Mouse (Mus musculus) limb, embryonic 11.5 days (tissue): ENCODE measurements at regions not wholly inside any gene's neighbourhood (a gene's known extent, or its start where the extent isn't known, plus 50 kb on each side); places are given as distances from the start of the nearest gene placed in this dataset.

Experiments
- ATAC-seq: fragments of 200-750 bp; cut with Nextera tagmentation; 2 replicates; pipeline ENCODE4 v1.8.0; 2017; ENCODE audit warnings: low read depth; ENCODE audit not compliant: insufficient number of reproducible peaks, low FRiP score, low TSS enrichment
- DNase-seq: peaks from one replicate; pipeline ENCODE4 v3.0.0-alpha.2; 2015; ENCODE audit warnings: low spot score
- H3K27ac ChIP-seq: fragments of 300-500 bp; sonication (generic); replicated peaks from 2 replicates; pipeline ENCODE4 v1.5.1; 2014; ENCODE audit warnings: low read depth, mild to moderate bottlenecking, low read length
- H3K27me3 ChIP-seq: fragments of 300-500 bp; sonication (generic); 2 replicates; pipeline ENCODE4 v1.6.1; 2014; ENCODE audit warnings: mild to moderate bottlenecking, low read length, mixed read lengths; ENCODE audit not compliant: control insufficient read depth, insufficient read depth
- H3K36me3 ChIP-seq: fragments of 300-500 bp; sonication (generic); 2 replicates; pipeline ENCODE4 v1.6.1; 2014; ENCODE audit warnings: mild to moderate bottlenecking, low read length, moderate library complexity, mixed read lengths; ENCODE audit not compliant: control insufficient read depth, insufficient read depth
- H3K4me1 ChIP-seq: fragments of 300-500 bp; sonication (generic); 2 replicates; pipeline ENCODE4 v1.6.1; 2014; ENCODE audit warnings: low read length, mixed read lengths; ENCODE audit not compliant: control insufficient read depth, insufficient read depth
- H3K4me2 ChIP-seq: fragments of 300-500 bp; sonication (generic); 2 replicates; pipeline ENCODE4 v1.6.1; 2014; ENCODE audit warnings: low read depth, mild to moderate bottlenecking, moderate library complexity; ENCODE audit not compliant: severe bottlenecking
- H3K4me3 ChIP-seq: fragments of 300-500 bp; sonication (generic); 2 replicates; pipeline ENCODE4 v1.5.1; 2014; ENCODE audit warnings: low read depth, low read length
- H3K9ac ChIP-seq: fragments of 300-500 bp; sonication (generic); 2 replicates; pipeline ENCODE4 v1.6.1; 2014; ENCODE audit warnings: mild to moderate bottlenecking, low read length
- H3K9me3 ChIP-seq: fragments of 300-500 bp; sonication (generic); 2 replicates; pipeline ENCODE4 v1.6.1; 2016; ENCODE audit warnings: low read length; ENCODE audit not compliant: control insufficient read depth
- WGBS: fragments of 180-500 bp; shearing (Covaris S2); extraction: QIAGEN DNeasy Blood & Tissue Kit; methylation state at CpG from one replicate; pipeline ENCODE4 v1.1.7; 2014; 5-methylcytosine and 5-hydroxymethylcytosine counted together

DNA sequence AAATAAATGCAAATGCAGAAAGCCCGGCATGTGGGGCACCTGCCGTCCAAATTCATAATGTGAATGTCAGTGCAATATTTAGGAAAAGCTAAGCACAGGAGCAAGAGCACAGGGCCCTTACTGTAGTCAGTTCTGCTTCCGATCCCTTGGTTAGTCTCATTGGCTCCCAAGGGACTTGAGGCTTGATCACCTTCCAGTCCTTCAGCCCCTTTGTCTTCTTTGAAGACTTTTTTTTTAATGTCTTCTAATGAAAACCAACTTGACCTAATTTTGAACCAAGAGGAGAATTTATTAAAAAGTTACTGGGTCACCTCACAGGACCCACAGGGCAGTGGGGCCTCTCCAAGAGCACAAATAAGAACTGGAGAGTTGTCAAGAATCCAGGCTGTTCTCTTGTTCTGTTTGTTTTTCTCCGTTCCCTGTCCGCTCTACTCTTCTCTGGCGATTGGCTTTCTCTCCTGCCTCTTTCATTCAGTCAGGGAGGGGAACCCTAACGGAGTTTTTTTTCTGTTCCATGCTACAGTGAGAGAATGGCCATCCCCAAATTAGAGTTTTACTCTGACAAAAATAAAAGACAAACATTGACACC is 134.2 kb upstream of the 1700016C15Rik start:
- Histone ChIP-seq H3K27ac (no peak overlapping the region), H3K36me3 (no peaks in the 10 kb centered on the region), H3K9ac (no peak overlapping the region), H3K9me3 (no peaks in the 10 kb centered on the region), H3K27me3 (no peaks in the 10 kb centered on the region), H3K4me2 (no peak overlapping the region), H3K4me1 (no peaks in the 10 kb centered on the region), H3K4me3 (no peak overlapping the region)
- 90% methylated on average over 7 of the region's 7 CpGs for WGBS
- no peak for ATAC-seq
- DNase-seq = no peak

DNA sequence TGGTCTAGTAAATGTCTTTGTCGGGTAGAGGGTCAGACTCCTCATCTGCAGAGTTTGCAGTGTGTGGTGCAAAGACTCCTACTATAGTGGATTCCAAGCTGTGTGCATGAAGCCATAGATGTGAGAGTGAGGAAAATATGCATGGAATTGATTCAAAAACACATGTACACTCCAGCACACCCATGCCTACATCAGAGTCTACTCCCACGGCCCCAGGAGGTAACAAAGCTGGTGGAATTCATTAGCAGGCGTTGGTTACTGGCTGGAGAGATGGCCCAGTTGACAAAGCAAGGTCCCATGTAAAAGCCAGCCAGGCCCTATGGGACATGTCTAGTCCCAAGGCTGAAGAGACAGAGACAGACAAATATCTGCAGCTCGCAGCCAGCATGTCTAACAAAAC is 132.6 kb upstream of the 1700016C15Rik start:
- H3K36me3 ChIP-seq = no peaks in the 10 kb centered on the region
- H3K4me3 ChIP-seq = no peak overlapping the region
- H3K4me1 ChIP-seq = no peaks in the 10 kb centered on the region
- ATAC-seq (no peak), DNase-seq (no peak)
- no peak overlapping the region for H3K27ac ChIP-seq
- no peaks in the 10 kb centered on the region for H3K9me3 ChIP-seq
- no peak overlapping the region for H3K4me2 ChIP-seq
- WGBS = 83% methylated on average over 4 of the region's 4 CpGs
- H3K27me3 ChIP-seq = no peaks in the 10 kb centered on the region
- no peak overlapping the region for H3K9ac ChIP-seq

DNA sequence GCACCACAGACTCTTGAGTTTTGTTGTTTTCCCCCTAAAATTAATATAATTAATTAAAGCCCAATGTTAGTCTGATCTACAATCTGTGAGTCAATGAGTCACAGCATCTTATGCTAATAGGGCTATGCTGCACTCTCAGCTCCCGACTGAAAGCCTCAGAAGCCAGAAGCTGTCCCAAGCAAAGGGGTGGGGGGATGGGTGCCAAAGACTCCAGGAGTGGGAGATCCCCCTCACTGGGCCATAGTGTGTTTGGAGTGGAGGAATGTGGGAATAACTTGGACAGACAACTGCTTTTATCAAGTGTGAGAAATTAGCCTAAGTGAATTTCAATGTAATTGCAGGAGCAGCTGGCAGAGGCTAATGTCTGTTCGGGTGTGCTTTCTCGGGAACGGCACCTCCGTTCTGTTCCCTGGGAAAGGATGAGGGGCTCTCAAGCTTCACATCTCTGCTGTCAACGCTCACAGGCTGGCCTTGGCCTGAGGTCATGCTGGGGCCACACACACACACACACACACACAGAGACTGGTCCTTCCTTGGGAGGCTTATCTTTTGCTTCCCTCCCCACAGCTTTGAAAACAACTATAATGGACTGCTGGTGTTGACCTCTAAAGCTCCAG is 124.2 kb upstream of the 1700016C15Rik start:
- no peak overlapping the region for H3K4me2 ChIP-seq
- no peak overlapping the region for H3K9ac ChIP-seq
- ATAC-seq (no peak), DNase-seq (no peak)
- H3K4me1 ChIP-seq = no peaks in the 10 kb centered on the region
- no peaks in the 10 kb centered on the region for H3K9me3 ChIP-seq
- H3K27ac ChIP-seq = no peak overlapping the region
- H3K27me3 ChIP-seq = no peaks in the 10 kb centered on the region
- H3K4me3 ChIP-seq = no peak overlapping the region
- H3K36me3 ChIP-seq = no peaks in the 10 kb centered on the region
- 32% methylated on average over 6 of the region's 6 CpGs for WGBS

DNA sequence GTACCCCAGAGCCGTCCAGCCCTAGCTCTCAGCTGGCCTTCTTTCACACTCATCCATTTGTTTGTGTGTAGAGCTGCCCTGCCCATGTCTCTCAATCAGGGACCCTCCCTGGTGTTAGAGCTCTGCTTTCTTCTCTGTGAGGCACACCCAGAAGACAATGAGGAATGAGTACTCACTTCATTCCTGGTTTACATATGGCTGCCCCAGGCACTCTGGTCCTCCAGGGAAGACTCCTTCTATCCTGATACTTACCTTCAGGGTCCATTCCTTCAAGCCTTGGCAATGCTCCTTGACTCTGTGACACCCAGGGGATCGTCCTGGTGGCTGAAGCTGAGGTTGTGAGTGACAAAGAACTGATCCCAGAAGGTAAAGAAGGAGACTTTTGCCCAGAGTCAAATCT is 122.0 kb upstream of the 1700016C15Rik start:
- Histone ChIP-seq H3K27ac (no peak overlapping the region), H3K36me3 (no peaks in the 10 kb centered on the region), H3K4me3 (no peak overlapping the region), H3K4me1 (no peaks in the 10 kb centered on the region), H3K9ac (no peak overlapping the region), H3K9me3 (no peaks in the 10 kb centered on the region), H3K4me2 (no peak overlapping the region), H3K27me3 (no peaks in the 10 kb centered on the region)
- DNase-seq (no peak), ATAC-seq (no peak)
- 67% methylated on average over 2 of the region's 2 CpGs for WGBS

DNA sequence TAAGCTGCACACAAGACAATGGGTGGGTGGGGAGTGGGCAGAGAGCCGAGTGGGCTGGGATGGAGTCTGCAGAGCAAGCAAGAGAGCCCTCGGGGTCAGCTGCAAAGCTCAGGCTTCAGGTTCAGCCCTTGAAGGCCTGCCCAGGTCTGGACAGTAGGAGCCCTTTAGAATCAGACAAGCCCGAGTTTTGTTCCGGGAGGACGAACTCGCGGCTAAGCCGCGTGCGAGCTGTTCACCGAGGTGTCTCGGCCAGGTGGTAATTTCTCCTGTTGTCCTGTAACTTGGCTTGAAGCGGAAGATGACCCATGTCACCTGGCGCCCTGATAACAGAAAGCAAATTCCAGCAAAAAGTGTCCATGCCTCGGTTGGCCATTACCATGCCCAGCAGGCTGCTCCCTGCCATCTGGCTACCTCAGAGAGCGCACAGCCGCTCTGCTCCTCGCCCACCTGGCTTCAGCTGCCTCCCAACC is 121.0 kb upstream of the 1700016C15Rik start:
- Histone ChIP-seq H3K27me3 (no peaks in the 10 kb centered on the region), H3K9ac (no peak overlapping the region), H3K4me1 (no peaks in the 10 kb centered on the region), H3K27ac (no peak overlapping the region), H3K9me3 (no peaks in the 10 kb centered on the region), H3K4me3 (no peak overlapping the region), H3K4me2 (no peak overlapping the region), H3K36me3 (no peaks in the 10 kb centered on the region)
- 91% methylated on average over 18 of the region's 18 CpGs for WGBS
- DNase-seq = no peak
- ATAC-seq = no peak

DNA sequence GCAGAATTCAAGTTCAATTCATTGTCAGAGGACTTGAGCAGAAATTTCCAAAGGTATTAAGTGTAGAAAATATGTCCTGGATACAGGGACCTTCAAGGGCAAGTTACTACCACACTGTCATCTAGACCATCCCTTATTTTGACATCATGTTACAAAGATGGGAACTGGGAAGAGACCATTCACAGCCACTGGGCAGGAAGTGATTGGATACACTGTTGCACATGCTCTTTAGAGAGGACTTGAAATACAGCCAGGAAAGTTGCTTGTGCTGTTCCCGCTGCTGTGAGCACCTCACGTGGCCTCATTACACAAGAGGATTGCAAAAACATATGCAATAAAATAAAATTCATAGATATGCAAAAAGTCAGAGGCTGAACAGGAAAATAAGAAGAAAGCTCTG is 120.4 kb upstream of the 1700016C15Rik start:
- Histone ChIP-seq H3K9ac (no peak overlapping the region), H3K27ac (no peak overlapping the region), H3K9me3 (no peaks in the 10 kb centered on the region), H3K4me2 (no peak overlapping the region), H3K36me3 (no peaks in the 10 kb centered on the region), H3K27me3 (no peaks in the 10 kb centered on the region), H3K4me3 (no peak overlapping the region), H3K4me1 (no peaks in the 10 kb centered on the region)
- 90% methylated on average over 2 of the region's 2 CpGs for WGBS
- ATAC-seq (no peak), DNase-seq (no peak)

DNA sequence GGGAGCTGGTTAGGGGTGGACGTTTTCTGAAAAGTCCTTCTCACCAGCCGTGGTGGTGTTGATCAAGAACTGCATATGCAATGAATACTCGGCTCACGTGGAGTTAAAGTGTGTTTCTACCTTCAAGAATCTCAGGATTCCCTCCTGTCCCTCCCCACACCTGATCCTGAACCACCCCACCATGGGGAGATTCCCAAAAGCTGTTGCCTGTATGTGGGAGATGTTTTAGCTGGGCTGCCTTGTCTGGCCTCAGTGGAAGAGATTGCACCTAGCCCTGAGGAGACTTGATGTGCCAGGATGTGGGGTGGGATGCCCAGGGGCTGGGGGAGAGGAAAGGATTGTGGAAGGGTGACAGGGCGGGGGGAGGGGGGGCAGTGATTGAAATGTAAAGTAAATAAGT is 119.9 kb upstream of the 1700016C15Rik start:
- Histone ChIP-seq H3K36me3 (no peaks in the 10 kb centered on the region), H3K4me3 (no peak overlapping the region), H3K27ac (no peak overlapping the region), H3K9ac (no peak overlapping the region), H3K27me3 (no peaks in the 10 kb centered on the region), H3K4me2 (no peak overlapping the region), H3K9me3 (no peaks in the 10 kb centered on the region), H3K4me1 (no peaks in the 10 kb centered on the region)
- ATAC-seq (no peak), DNase-seq (no peak)
- 77% methylated on average over 5 of the region's 5 CpGs for WGBS

DNA sequence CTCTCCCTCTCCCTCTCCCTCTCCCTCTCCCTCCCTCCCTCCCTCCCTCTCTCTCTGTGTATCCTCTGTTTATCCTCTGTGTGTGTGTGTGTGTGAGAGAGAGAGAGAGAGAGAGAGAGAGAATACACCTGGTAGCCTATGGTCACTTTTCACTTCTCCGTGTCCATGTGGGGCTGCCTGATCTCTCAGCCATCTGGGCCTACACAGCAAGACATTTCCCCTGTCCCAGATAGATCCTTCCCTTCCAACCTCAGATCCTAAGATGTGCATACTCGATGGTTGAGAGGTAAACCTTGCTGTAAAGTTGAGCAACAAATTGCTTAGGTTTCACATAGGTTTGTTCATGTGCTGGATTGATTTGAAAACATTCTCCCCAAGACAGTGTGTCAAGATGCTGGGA is 119.5 kb upstream of the 1700016C15Rik start:
- no peaks in the 10 kb centered on the region for H3K4me1 ChIP-seq
- H3K27me3 ChIP-seq = no peaks in the 10 kb centered on the region
- no peak for ATAC-seq
- H3K4me3 ChIP-seq = no peak overlapping the region
- H3K27ac ChIP-seq = no peak overlapping the region
- no peak overlapping the region for H3K9ac ChIP-seq
- 78% methylated on average over 2 of the region's 2 CpGs for WGBS
- no peak for DNase-seq
- no peaks in the 10 kb centered on the region for H3K36me3 ChIP-seq
- no peaks in the 10 kb centered on the region for H3K9me3 ChIP-seq
- no peak overlapping the region for H3K4me2 ChIP-seq

DNA sequence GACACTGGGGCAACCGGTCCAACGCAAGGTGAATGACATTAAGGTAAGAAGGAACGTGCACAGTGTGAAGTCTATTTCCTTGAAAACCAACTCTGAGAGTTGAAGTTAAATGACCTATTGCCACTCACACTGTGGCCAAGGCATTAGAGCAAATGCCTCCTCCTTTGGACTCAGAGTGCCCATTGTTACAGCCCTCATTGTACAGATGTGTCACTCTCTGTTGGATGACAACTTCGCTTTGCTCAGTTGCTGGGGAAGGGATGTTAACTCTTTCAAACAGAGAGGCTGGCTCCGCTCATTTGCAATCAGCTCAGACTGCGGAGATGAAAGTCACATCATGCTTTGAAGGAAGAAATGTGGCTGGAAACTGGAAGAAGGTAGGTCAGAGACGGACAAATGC is 117.1 kb upstream of the 1700016C15Rik start:
- H3K36me3 ChIP-seq = no peaks in the 10 kb centered on the region
- H3K27me3 ChIP-seq = no peaks in the 10 kb centered on the region
- ATAC-seq = no peak
- no peak overlapping the region for H3K4me3 ChIP-seq
- 86% methylated on average over 7 of the region's 7 CpGs for WGBS
- H3K9ac ChIP-seq = no peak overlapping the region
- H3K9me3 ChIP-seq = no peaks in the 10 kb centered on the region
- H3K4me1 ChIP-seq = no peaks in the 10 kb centered on the region
- no peak overlapping the region for H3K27ac ChIP-seq
- no peak for DNase-seq
- no peak overlapping the region for H3K4me2 ChIP-seq
